Mouse (Mus musculus) liver, adult 2 months (tissue): ENCODE results near the gene Bin2.

Experiments
- CTCF ChIP-seq: fragments of 200-500 bp; IDR thresholded peaks from 2 replicates; pipeline ENCODE4 v1.5.1; 2011; ENCODE audit warnings: low read depth, low read length, control low read depth
- POLR2A ChIP-seq: fragments of 200-500 bp; IDR thresholded peaks from 2 replicates; pipeline ENCODE4 v1.6.1; 2011; ENCODE audit warnings: low read length, control low read depth; ENCODE audit not compliant: insufficient read depth; ENCODE audit errors: extremely low read depth

GRCm38 (mm10) chr15:100678581-100678980 is 9.2 kb upstream of the Bin2 start:
- TF ChIP-seq POLR2A (no peak), CTCF (no peak)
